Mouse (Mus musculus): ENCODE measurements at regions not wholly inside any gene's neighbourhood (a gene's known extent, or its start where the extent isn't known, plus 50 kb on each side); places are given as distances from the start of the nearest gene placed in this dataset.

DNA sequence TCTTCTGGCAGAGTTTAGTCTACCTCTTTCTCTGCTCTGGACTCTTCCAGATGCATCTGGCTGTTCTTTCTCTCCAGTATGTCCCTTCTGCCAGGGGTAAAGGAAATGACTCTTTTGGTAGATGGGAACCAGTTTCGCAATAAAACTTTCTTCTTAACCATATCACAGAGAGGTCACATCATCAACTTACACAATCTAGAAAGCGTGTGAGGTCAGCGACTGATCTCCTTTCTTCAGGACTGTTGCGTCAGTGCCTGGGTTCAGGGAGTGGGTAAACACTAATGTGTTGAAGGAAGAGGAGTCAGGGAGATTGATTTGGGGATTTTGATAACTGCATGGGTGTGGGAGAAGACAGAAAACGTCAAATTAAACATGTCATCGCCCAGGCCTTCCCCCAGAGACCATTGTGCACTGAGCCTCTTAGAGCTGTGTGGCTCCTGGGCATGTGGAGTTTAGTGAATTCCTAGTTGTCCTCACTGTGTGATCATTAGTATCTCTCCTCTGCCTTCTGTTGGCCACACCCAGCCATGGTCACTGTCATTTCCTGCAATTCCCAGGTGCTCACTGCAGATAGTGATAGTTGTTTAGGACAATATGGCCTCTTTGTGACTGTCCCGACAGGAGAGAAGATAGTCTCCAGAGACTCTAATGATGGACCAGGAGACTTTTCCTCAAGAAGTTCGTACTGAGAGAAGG is 122.2 kb upstream of the Arntl start:
- no peak for TF ChIP-seq POLR2A (IDR thresholded peaks at IDR 0.05; ENCODE audit: insufficient read length, low read depth)
- TF ChIP-seq TCF12 (IDR thresholded peaks at IDR 0.05; ENCODE audit: insufficient read depth, poor library complexity, severe bottlenecking), result no peak
- no peak for TF ChIP-seq MAX (IDR thresholded peaks at IDR 0.05; ENCODE audit: low read depth)
- no peak for TF ChIP-seq USF1 (IDR thresholded peaks at IDR 0.05; ENCODE audit: low read depth)
- no peak for TF ChIP-seq TCF3 (IDR thresholded peaks at IDR 0.05; ENCODE audit: insufficient read length, low read depth)
- no peak for TF ChIP-seq MYOD1 (IDR thresholded peaks at IDR 0.05; ENCODE audit: control insufficient read depth in 1 of 3, insufficient read length in 2 of 3, low read depth in 2 of 3)
- no peak for TF ChIP-seq E2F4 (IDR thresholded peaks at IDR 0.05; ENCODE audit: insufficient read depth)
- TF ChIP-seq CEBPB (IDR thresholded peaks at IDR 0.05; ENCODE audit: insufficient read depth, poor library complexity, severe bottlenecking), result no peak
